Mouse (Mus musculus) myocyte (in vitro differentiated cells): ENCODE measurements around the gene Gm16181. TPM values are rescaled to one million over a fixed set of nuclear protein-coding genes. Genes with fewer than 3 reads are reported as not detected.

ENCODE experiments used
- H3K27me3 ChIP-seq: one replicate; pipeline ENCODE4 v1.6.1; 2011; ENCODE audit not compliant: control insufficient read depth, insufficient read depth, insufficient read length
- H3K36me3 ChIP-seq: one replicate; pipeline ENCODE4 v1.6.1; 2011; ENCODE audit not compliant: control insufficient read depth, insufficient read depth
- H3K4me2 ChIP-seq: one replicate; pipeline ENCODE4 v1.6.1; 2011; ENCODE audit warnings: low read depth, control low read depth
- H3K4me3 ChIP-seq: one replicate; pipeline ENCODE4 v1.5.1; 2011; ENCODE audit warnings: mild to moderate bottlenecking, control low read depth, moderate library complexity
- H3K79me2 ChIP-seq: one replicate; pipeline ENCODE4 v1.6.1; 2011; ENCODE audit not compliant: control insufficient read depth, insufficient read depth
- H3ac ChIP-seq: one replicate; pipeline ENCODE4 v1.6.1; 2011; ENCODE audit not compliant: control insufficient read depth, insufficient read length
- CEBPB ChIP-seq: IDR thresholded peaks from 2 replicates; pipeline ENCODE4 v1.6.1; 2011; ENCODE audit warnings: mild to moderate bottlenecking, moderate library complexity; ENCODE audit not compliant: poor library complexity, insufficient read depth, severe bottlenecking
- E2F4 ChIP-seq: IDR thresholded peaks from one replicate; pipeline ENCODE4 v1.6.1; 2011; ENCODE audit warnings: mild to moderate bottlenecking, control low read depth, moderate library complexity; ENCODE audit not compliant: insufficient read depth
- MAX ChIP-seq: IDR thresholded peaks from one replicate; pipeline ENCODE4 v1.6.1; 2011; ENCODE audit warnings: low read depth, mild to moderate bottlenecking, control low read depth
- MYOD1 ChIP-seq, 3 experiments: IDR thresholded peaks; one replicate each; pipeline ENCODE4 v1.6.1; 2011; ENCODE audit warnings: control low read depth in 2 of 3, low read depth in 2 of 3, mild to moderate bottlenecking in 2 of 3, moderate library complexity in 1 of 3; ENCODE audit not compliant: insufficient read length in 2 of 3, control insufficient read depth in 1 of 3
- MYOG ChIP-seq, 3 experiments: IDR thresholded peaks; one replicate each; pipeline ENCODE4 v1.6.1; 2011; ENCODE audit warnings: control low read depth in 2 of 3, low read depth in 2 of 3, mild to moderate bottlenecking in 2 of 3; ENCODE audit not compliant: insufficient read length in 2 of 3, control insufficient read depth in 1 of 3, insufficient read depth in 1 of 3
- POLR2A ChIP-seq: IDR thresholded peaks from one replicate; pipeline ENCODE4 v1.6.1; 2011; ENCODE audit warnings: low read depth, mild to moderate bottlenecking, control low read depth, moderate library complexity; ENCODE audit not compliant: insufficient read length
- POLR2AphosphoS2 ChIP-seq: IDR thresholded peaks from one replicate; pipeline ENCODE4 v1.6.1; 2011; ENCODE audit warnings: low read depth, control low read depth; ENCODE audit not compliant: insufficient read length
- REST ChIP-seq: IDR thresholded peaks from one replicate; pipeline ENCODE4 v1.6.1; 2011; ENCODE audit warnings: mild to moderate bottlenecking, control low read depth, moderate library complexity; ENCODE audit not compliant: insufficient read depth, insufficient read length
- SRF ChIP-seq: IDR thresholded peaks from one replicate; pipeline ENCODE4 v1.6.1; 2011; ENCODE audit warnings: low read depth; ENCODE audit not compliant: control insufficient read depth, insufficient read length
- TCF12 ChIP-seq: IDR thresholded peaks from one replicate; pipeline ENCODE4 v1.6.1; 2011; ENCODE audit warnings: mild to moderate bottlenecking, control low read depth; ENCODE audit not compliant: poor library complexity, insufficient read depth, severe bottlenecking
- TCF3 ChIP-seq: IDR thresholded peaks from one replicate; pipeline ENCODE4 v1.6.1; 2011; ENCODE audit warnings: low read depth, control low read depth; ENCODE audit not compliant: insufficient read length
- USF1 ChIP-seq: IDR thresholded peaks from one replicate; pipeline ENCODE4 v1.6.1; 2011; ENCODE audit warnings: low read depth, mild to moderate bottlenecking, control low read depth, moderate library complexity
- polyA plus RNA-seq: library from polyadenylated mRNA; unstranded; fragments of >200 nt; fragmentation: generic; extraction: Trizol; gene quantifications from one replicate; pipeline ENCODE4 v1.2.1, GENCODE M21; 2012; ENCODE audit warnings: missing spikeins

Gene Gm16181
- polyA plus RNA-seq, 1 experiment = 0.18 TPM

- Histone ChIP-seq H3K79me2 (peaks cover 31% of the 10 kb centered on the region), H3K27me3 (no peaks in the 10 kb centered on the region), H3K36me3 (peaks cover 48% of the 10 kb centered on the region), H3K4me2 (no peak overlapping the region), H3K4me3 (no peak overlapping the region), H3ac (no peak overlapping the region)
- TF ChIP-seq TCF12 (no peak), POLR2A (peak; percentile 29)
Observed at GRCm38 (mm10) chr17:35249451-35250197, 29.0 kb downstream of the Gm16181 start.

- Histone ChIP-seq H3K4me3 (no peak overlapping the region), H3K36me3 (peaks cover 39% of the 10 kb centered on the region), H3ac (no peak overlapping the region), H3K27me3 (no peaks in the 10 kb centered on the region), H3K4me2 (no peak overlapping the region), H3K79me2 (peaks cover 22% of the 10 kb centered on the region)
- no peak for TF ChIP-seq TCF3
- no peak for TF ChIP-seq MYOD1 (IDR thresholded peaks at IDR 0.05; ENCODE audit: control insufficient read depth in 1 of 3, insufficient read length in 2 of 3, low read depth in 2 of 3)
- TF ChIP-seq E2F4 = no peak
- peak; percentile 78 for TF ChIP-seq POLR2AphosphoS2
- peak; percentile 60 for TF ChIP-seq POLR2A
- TF ChIP-seq TCF12 = no peak
- no peak for TF ChIP-seq USF1
Observed at GRCm38 (mm10) chr17:35250348-35251120, 29.9 kb downstream of the Gm16181 start.

GRCm38 (mm10) chr17:35251162-35251719, 30.6 kb downstream of the Gm16181 start:
- peaks cover 33% of the 10 kb centered on the region for H3K36me3 ChIP-seq

GRCm38 (mm10) chr17:35251981-35252380, 31.3 kb downstream of the Gm16181 start:
- no peaks in the 10 kb centered on the region for H3K27me3 ChIP-seq
- H3K4me2 ChIP-seq = no peak overlapping the region
- no peak overlapping the region for H3ac ChIP-seq
- H3K4me3 ChIP-seq = no peak overlapping the region
- H3K36me3 ChIP-seq = peaks cover 26% of the 10 kb centered on the region
- H3K79me2 ChIP-seq = peaks cover 7% of the 10 kb centered on the region
- TF ChIP-seq E2F4 (no peak), POLR2A (no peak), TCF3 (no peak), SRF (no peak), CEBPB (no peak), REST (no peak), MYOD1 (IDR thresholded peaks at IDR 0.05; ENCODE audit: control insufficient read depth in 1 of 3, insufficient read length in 2 of 3, low read depth in 2 of 3) (no peak), USF1 (no peak), MAX (no peak), TCF12 (no peak), POLR2AphosphoS2 (no peak), MYOG (IDR thresholded peaks at IDR 0.05; ENCODE audit: control insufficient read depth in 1 of 3, insufficient read depth in 1 of 3, insufficient read length in 2 of 3, low read depth in 2 of 3) (no peak)

More at GRCm38 (mm10) chr17:35251162-35251719, 30.6 kb downstream of the Gm16181 start:
- H3ac ChIP-seq = no peak overlapping the region
- peaks cover 15% of the 10 kb centered on the region for H3K79me2 ChIP-seq
- H3K4me3 ChIP-seq = no peak overlapping the region
- no peak overlapping the region for H3K4me2 ChIP-seq
- no peak for TF ChIP-seq E2F4
- TF ChIP-seq USF1 = no peak
- no peak for TF ChIP-seq CEBPB
- no peak for TF ChIP-seq REST
- no peak for TF ChIP-seq POLR2A
- no peak for TF ChIP-seq TCF12
- no peak for TF ChIP-seq SRF
- no peak for TF ChIP-seq TCF3
- TF ChIP-seq MAX = no peak
- no peak for TF ChIP-seq MYOG (IDR thresholded peaks at IDR 0.05; ENCODE audit: control insufficient read depth in 1 of 3, insufficient read depth in 1 of 3, insufficient read length in 2 of 3, low read depth in 2 of 3)
- TF ChIP-seq POLR2AphosphoS2 = no peak
- TF ChIP-seq MYOD1 (IDR thresholded peaks at IDR 0.05; ENCODE audit: control insufficient read depth in 1 of 3, insufficient read length in 2 of 3, low read depth in 2 of 3) = no peak
- H3K27me3 ChIP-seq = no peaks in the 10 kb centered on the region
